Mouse (Mus musculus) MEL (cell line): ENCODE measurements around the gene Eef1akmt2.
A peak's percentile ranks its signal among the peaks of the same experiment; 100 is the strongest.

Experiments used
- CTCF ChIP-seq, 3 experiments: IDR thresholded peaks in 2 of 3; conservative IDR thresholded peaks in 1 of 3; 2 replicates each; pipeline ENCODE4 v1.5.1; 2011 to 2012; ENCODE audit warnings: low read length in 3 of 3, low read depth in 2 of 3, mild to moderate bottlenecking in 2 of 3, improper control_type of control experiment in 1 of 3, inconsistent platforms in 1 of 3, mixed read lengths in 1 of 3, moderate library complexity in 1 of 3; ENCODE audit not compliant: control insufficient read depth in 1 of 3, insufficient read depth in 1 of 3, poor library complexity in 1 of 3, severe bottlenecking in 1 of 3
- E2F4 ChIP-seq: IDR thresholded peaks from 2 replicates; pipeline ENCODE4 v1.6.1; 2011; ENCODE audit warnings: low read depth, low read length, improper control_type of control experiment, borderline replicate concordance
- EP300 ChIP-seq, 2 experiments: IDR thresholded peaks; 2 replicates each; pipeline ENCODE4 v1.6.1; 2011; ENCODE audit warnings: improper control_type of control experiment in 2 of 2, low read length in 2 of 2, low read depth in 1 of 2, mild to moderate bottlenecking in 1 of 2
- GABPA ChIP-seq: IDR thresholded peaks from 2 replicates; pipeline ENCODE4 v1.6.1; 2012; ENCODE audit warnings: low read depth, mild to moderate bottlenecking, inconsistent platforms, low read length, improper control_type of control experiment, moderate library complexity
- GATA1 ChIP-seq: IDR thresholded peaks from 2 replicates; pipeline ENCODE4 v1.6.1; 2011; ENCODE audit warnings: low read depth, low read length, improper control_type of control experiment
- NELFE ChIP-seq: IDR thresholded peaks from 2 replicates; pipeline ENCODE4 v1.6.1; 2011; ENCODE audit warnings: low read depth, low read length, improper control_type of control experiment
- POLR2A ChIP-seq, 2 experiments: IDR thresholded peaks; 2 replicates each; pipeline ENCODE4 v1.6.1; 2011 to 2012; ENCODE audit warnings: low read length in 2 of 2, mild to moderate bottlenecking in 2 of 2, control low read depth in 1 of 2, improper control_type of control experiment in 1 of 2, low read depth in 1 of 2, moderate library complexity in 1 of 2; ENCODE audit not compliant: control insufficient read depth in 1 of 2, insufficient read depth in 1 of 2, poor library complexity in 1 of 2
- POLR2AphosphoS2 ChIP-seq: IDR thresholded peaks from 2 replicates; pipeline ENCODE4 v1.6.1; 2011; ENCODE audit warnings: low read length, improper control_type of control experiment
- RCOR1 ChIP-seq: IDR thresholded peaks from 2 replicates; pipeline ENCODE4 v1.6.1; 2012; ENCODE audit warnings: low read depth, mild to moderate bottlenecking, inconsistent platforms, low read length, improper control_type of control experiment
- SMC3 ChIP-seq: IDR thresholded peaks from 2 replicates; pipeline ENCODE4 v1.6.1; 2011; ENCODE audit warnings: low read depth, low read length, improper control_type of control experiment
- UBTF ChIP-seq: IDR thresholded peaks from 2 replicates; pipeline ENCODE4 v1.6.1; 2012; ENCODE audit warnings: low read depth, mild to moderate bottlenecking, inconsistent platforms, low read length, improper control_type of control experiment, moderate library complexity, borderline replicate concordance; ENCODE audit not compliant: insufficient read depth
- ZNF384 ChIP-seq: IDR thresholded peaks from 2 replicates; pipeline ENCODE4 v1.6.1; 2012; ENCODE audit warnings: low read depth, mild to moderate bottlenecking, inconsistent platforms, low read length, improper control_type of control experiment

DNA sequence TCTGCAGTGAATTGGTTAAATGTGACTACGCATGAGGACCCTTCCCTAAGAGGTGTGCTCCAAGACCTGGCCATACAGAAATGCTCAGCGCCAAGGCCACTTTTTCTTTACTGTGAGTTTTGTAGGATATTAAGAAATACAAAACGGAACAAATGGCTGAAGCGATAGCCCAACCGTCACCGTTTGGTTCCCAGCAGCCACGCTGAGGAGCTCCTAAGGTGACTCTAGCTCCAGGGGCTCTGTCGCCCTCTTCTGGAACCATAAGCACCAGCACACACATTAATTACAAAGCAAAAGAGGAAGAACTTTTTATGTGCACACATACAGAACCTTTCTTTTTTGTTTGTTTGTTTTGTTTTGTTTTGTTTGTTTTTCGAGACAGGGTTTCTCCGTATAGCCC lies 44.8 kb upstream of the Eef1akmt2 start:
- no peak for TF ChIP-seq POLR2A (IDR thresholded peaks at IDR 0.05; ENCODE audit: control insufficient read depth in 1 of 2, insufficient read depth in 1 of 2, low read depth in 1 of 2, low read length in 2 of 2, poor library complexity in 1 of 2)
- no peak for TF ChIP-seq POLR2AphosphoS2
- TF ChIP-seq GABPA: no peak
- no peak for TF ChIP-seq UBTF
- TF ChIP-seq RCOR1: no peak
- no peak for TF ChIP-seq E2F4
- TF ChIP-seq NELFE: no peak
- peak; percentile 40; the same call in 1 of the 2 replicates for TF ChIP-seq GATA1
- TF ChIP-seq ZNF384: no peak
- TF ChIP-seq SMC3: peak; percentile 84
- TF ChIP-seq EP300 (IDR thresholded peaks at IDR 0.05; ENCODE audit: low read depth in 1 of 2, low read length in 2 of 2): peak; percentile 33 to 74; a peak in 3 of 4 replicates
- peak; percentile 65 to 84 (median 74) for TF ChIP-seq CTCF (IDR thresholded peaks at IDR 0.05 in 2 of 3, conservative IDR thresholded peaks at IDR 0.05 in 1 of 3; ENCODE audit: control insufficient read depth in 1 of 3, insufficient read depth in 1 of 3, low read depth in 2 of 3, low read length in 3 of 3, poor library complexity in 1 of 3, severe bottlenecking in 1 of 3)
